Mouse (Mus musculus): ENCODE measurements around the gene Dhrs7. TPM values are rescaled to one million over a fixed set of nuclear protein-coding genes. Genes with fewer than 3 reads are reported as not detected.

Gene Dhrs7
- 39.9 TPM for polyA plus RNA-seq (2014; fragmentation: Illumina TruSeq; extraction: RNeasy Lipid Tissue Mini Kit (QIAGEN cat#74804); ENCODE audit: low read depth, low replicate concordance)

GRCm38 (mm10) chr12:72664735-72665337, at the start of gene Dhrs7:
Gene Dhrs7, minus strand, starts transcription at chr12:72664909.

GRCm38 (mm10) chr12:72649611-72650330, 14.9 kb downstream of the Dhrs7 start, which contains the start of gene Gm4756:
Gene Gm4756, minus strand, starts transcription at chr12:72649661.

Other genes with a start within 250 kb of the Dhrs7 start
- 0.13 TPM for gene Lrrc9, start 223.0 kb downstream of the Dhrs7 start, polyA plus RNA-seq (2014; fragmentation: Illumina TruSeq; extraction: RNeasy Lipid Tissue Mini Kit (QIAGEN cat#74804); ENCODE audit: low read depth, low replicate concordance)
- gene Pcnx4, start 128.5 kb downstream of the Dhrs7 start, polyA plus RNA-seq (2014; fragmentation: Illumina TruSeq; extraction: RNeasy Lipid Tissue Mini Kit (QIAGEN cat#74804); ENCODE audit: low read depth, low replicate concordance): 4.9 TPM
- not detected for gene Gm4756, start 15.2 kb downstream of the Dhrs7 start, polyA plus RNA-seq (2014; fragmentation: Illumina TruSeq; extraction: RNeasy Lipid Tissue Mini Kit (QIAGEN cat#74804); ENCODE audit: low read depth, low replicate concordance)
- 209 TPM for gene Ppm1a, start 92.5 kb upstream of the Dhrs7 start, polyA plus RNA-seq (2014; fragmentation: Illumina TruSeq; extraction: RNeasy Lipid Tissue Mini Kit (QIAGEN cat#74804); ENCODE audit: low read depth, low replicate concordance)

Measured in sigmoid colon, adult 10 weeks (tissue).